Mouse (Mus musculus) adrenal gland (tissue): ENCODE results near the gene Ahdc1.

Experiments used
- intact Hi-C: fragments of 180-260 bp; cut with DNase I; formaldehyde crosslinking; loops from one replicate; pipeline ENCODE4 v1.15.1; 2025

The Ahdc1 gene

GRCm38 (mm10) chr4:133117556-133118411 is 106.7 kb downstream of the Ahdc1 start:
- intact Hi-C loops, result no loop called here

GRCm38 (mm10) chr4:133118775-133119375 is 107.8 kb downstream of the Ahdc1 start:
- intact Hi-C loops, result no loop called here

- intact Hi-C loops, result no loop called here
Measured at GRCm38 (mm10) chr4:133119579-133119978, 108.5 kb downstream of the Ahdc1 start.

- intact Hi-C loops, result no loop called here
Measured at GRCm38 (mm10) chr4:133120833-133121321, 109.8 kb downstream of the Ahdc1 start.

- intact Hi-C loops, result no loop called here
Measured at GRCm38 (mm10) chr4:133121416-133121815, 110.4 kb downstream of the Ahdc1 start.

GRCm38 (mm10) chr4:133121974-133122637 is 111.0 kb downstream of the Ahdc1 start:
- intact Hi-C loops, result no loop called here

GRCm38 (mm10) chr4:133127079-133127478 is 116.0 kb downstream of the Ahdc1 start:
- intact Hi-C loops, result no loop called here
